Mouse (Mus musculus) lung, postnatal 0 days (tissue): ENCODE measurements around the gene Ewsr1.

Experiments used
- CTCF ChIP-seq: IDR thresholded peaks from 2 replicates; pipeline ENCODE4 v1.5.1; 2016; ENCODE audit warnings: antibody characterized with exemption, mild to moderate bottlenecking
- EP300 ChIP-seq: IDR thresholded peaks from 2 replicates; pipeline ENCODE4 v1.6.1; 2016; ENCODE audit warnings: antibody characterized with exemption, mild to moderate bottlenecking, control low read depth

GRCm38 (mm10) chr11:5063561-5064281, 35.3 kb downstream of the Ewsr1 start:
- TF ChIP-seq CTCF = no peak
- TF ChIP-seq EP300 = no peak
